In genomic region chr5:124776289-124776688, GRCm38 (mm10) we compare ENCODE assay signal across 7 mouse cellular contexts. TPM values are rescaled to one million over a fixed set of nuclear protein-coding genes. Genes with fewer than 3 reads are reported as not detected.
DNase-seq lines count a peak whose midpoint lies in the region; ATAC-seq and TF ChIP-seq lines count a peak whose summit lies in the region.
"Not testable (repeated sequence)": the region's sequence is repeated elsewhere in the genome, so short reads cannot be mapped to it uniquely, and the experiment has no call there.

No protein-coding gene starts in this region.

- not testable (repeated sequence) for H3K4me1 ChIP-seq in cortical plate, adult 2 months (ENCODE audit: control insufficient read depth, insufficient read depth, low read length); hindbrain, postnatal 0 days (ENCODE audit: insufficient read depth, low read length)

- not testable (repeated sequence) for TF ChIP-seq POLR2A in cortical plate, adult 2 months (IDR thresholded peaks at IDR 0.05; ENCODE audit: extremely low read depth, insufficient read depth, low read length)

- DNase-seq in CD4-positive, CD25-positive, alpha-beta regulatory T cell, adult 2 months (ENCODE audit: low read depth, low spot score), result peak; percentile 22
- peak; percentile 35 for DNase-seq in brain, adult 2 months (ENCODE audit: low read depth, low spot score)
- peak; percentile 48 for DNase-seq in cerebellum, adult 8-10 months
- DNase-seq in hindbrain, postnatal 0 days (ENCODE audit: low spot score); left cerebral cortex, adult 2 months (ENCODE audit: extremely low spot score in 1 of 2, low spot score in 2 of 2): not testable (repeated sequence)
- DNase-seq in right cerebral cortex, adult 18-20 months, result peak; percentile 10

- H3K4me2 ChIP-seq in hindbrain, postnatal 0 days (ENCODE audit: low read depth, low read length), result not testable (repeated sequence)

- H3K9me3 ChIP-seq in hindbrain, postnatal 0 days (ENCODE audit: low read length), result not testable (repeated sequence)

- H3K36me3 ChIP-seq in hindbrain, postnatal 0 days (ENCODE audit: insufficient read depth, low read length), result not testable (repeated sequence)

- peak; percentile 26; the same call in 1 of the 2 replicates for TF ChIP-seq CTCF in cortical plate, adult 2 months (IDR thresholded peaks at IDR 0.05; ENCODE audit: extremely low read depth, insufficient read depth, low read length)
- peak; percentile 36 for TF ChIP-seq CTCF in hindbrain, postnatal 0 days (IDR thresholded peaks at IDR 0.05; ENCODE audit: low read depth)
- TF ChIP-seq CTCF in left cerebral cortex, adult 2 months (IDR thresholded peaks at IDR 0.05), result peak; percentile 45

- WGBS in hindbrain, postnatal 0 days, result 86% methylated on average over 4 of the region's 4 CpGs

- not testable (repeated sequence) for ATAC-seq in hindbrain, postnatal 0 days

- H3K27ac ChIP-seq in cortical plate, adult 2 months (ENCODE audit: insufficient read depth, low read length); hindbrain, postnatal 0 days; left cerebral cortex, adult 2 months: not testable (repeated sequence)

- H3K9ac ChIP-seq in hindbrain, postnatal 0 days (replicated peaks; ENCODE audit: low read length), result not testable (repeated sequence)

- not testable (repeated sequence) for H3K4me3 ChIP-seq in cortical plate, adult 2 months (ENCODE audit: insufficient read depth, low read length); hindbrain, postnatal 0 days (ENCODE audit: low read length); left cerebral cortex, adult 2 months

- intact Hi-C loops in left cerebral cortex, adult 2 months (cut with DNase I), result loop anchor here (2.0 kb wide), 1 partner anchor 93 kb away; no protein-coding TSS in a partner anchor

- H3K27me3 ChIP-seq in hindbrain, postnatal 0 days (ENCODE audit: insufficient read depth, low read length), result not testable (repeated sequence)

RNA-seq across cellular contexts. Expression of gene Dnah10, which starts 51.4 kb away (rescaled TPM):
- polyA plus RNA-seq in cortical plate, adult 2 months (2012; rRNA removed), result 0.66 and 0.77 TPM in 2 replicates
- 0.47 and 3.0 TPM in 2 replicates for total RNA-seq in hindbrain, postnatal 0 days (2014; rRNA removed)
- polyA plus RNA-seq in hindbrain, postnatal 0 days (2015; fragmentation: Nextera tagmentation; extraction: Ambion mirVana), result 0.11 and 0.31 TPM in 2 replicates
- total RNA-seq in left cerebral cortex, adult 2 months (2021), result under 1 TPM; 0.36 to 0.47 TPM
